Mouse (Mus musculus) forebrain, embryonic 14.5 days (tissue): ENCODE results near the gene Ppp4r1. TPM values are rescaled to one million over a fixed set of nuclear protein-coding genes. Genes with fewer than 3 reads are reported as not detected.

Experiments
- ATAC-seq: fragments of 200-750 bp; cut with Nextera tagmentation; 2 replicates; pipeline ENCODE4 v1.8.0; 2017; ENCODE audit warnings: mild to moderate bottlenecking, moderate library complexity
- DNase-seq: peaks from one replicate; pipeline ENCODE4 v3.0.0-alpha.2; 2015; ENCODE audit warnings: low spot score
- H3K27ac ChIP-seq: fragments of 300-500 bp; sonication (generic); 2 replicates; pipeline ENCODE4 v1.5.1; 2014; ENCODE audit warnings: low read depth, mild to moderate bottlenecking, control low read depth, low read length, moderate library complexity
- H3K27me3 ChIP-seq: fragments of 300-500 bp; sonication (generic); replicated peaks from 2 replicates; pipeline ENCODE4 v1.6.1; 2014; ENCODE audit warnings: low read length, control low read depth, mixed read lengths; ENCODE audit not compliant: control insufficient read depth, insufficient read depth
- H3K36me3 ChIP-seq: fragments of 300-500 bp; sonication (generic); 2 replicates; pipeline ENCODE4 v1.6.1; 2014; ENCODE audit warnings: low read length, control low read depth; ENCODE audit not compliant: control insufficient read depth, insufficient read depth
- H3K4me1 ChIP-seq: fragments of 300-500 bp; sonication (generic); 2 replicates; pipeline ENCODE4 v1.6.1; 2014; ENCODE audit warnings: antibody characterized with exemption, low read length, control low read depth; ENCODE audit not compliant: control insufficient read depth, insufficient read depth
- H3K4me2 ChIP-seq: fragments of 300-500 bp; sonication (generic); 2 replicates; pipeline ENCODE4 v1.6.1; 2014; ENCODE audit warnings: mild to moderate bottlenecking, control low read depth, low read length
- H3K4me3 ChIP-seq: fragments of 300-500 bp; sonication (generic); 2 replicates; pipeline ENCODE4 v1.5.1; 2014; ENCODE audit warnings: low read depth, low read length, control low read depth
- H3K9ac ChIP-seq: fragments of 300-500 bp; sonication (generic); 2 replicates; pipeline ENCODE4 v1.6.1; 2014; ENCODE audit warnings: mild to moderate bottlenecking, low read length, control low read depth, moderate library complexity
- H3K9me3 ChIP-seq: fragments of 300-500 bp; sonication (generic); replicated peaks from 2 replicates; pipeline ENCODE4 v1.6.1; 2016; ENCODE audit warnings: low read length, control low read depth, mixed read lengths; ENCODE audit not compliant: control insufficient read depth
- WGBS: fragments of 180-500 bp; shearing (Covaris S2); extraction: QIAGEN DNeasy Blood & Tissue Kit; methylation state at CpG from one replicate; pipeline ENCODE4 v1.1.7; 2014; 5-methylcytosine and 5-hydroxymethylcytosine counted together
- polyA plus RNA-seq: library from polyadenylated mRNA; unstranded; fragments of >200 nt; fragmentation: Nextera tagmentation; extraction: Ambion mirVana; gene quantifications from 2 replicates; pipeline ENCODE4 v1.2.1, GENCODE M21; 2014

Ppp4r1 gene
- polyA plus RNA-seq: 37.1 and 43.4 TPM in 2 replicates

GRCm38 (mm10) chr17:65782551-65783141, at the start of gene Ppp4r1:
TSS of gene Ppp4r1 (plus strand) at chr17:65782573.
- Histone ChIP-seq H3K27me3 (no peaks in the 10 kb centered on the region), H3K9ac (peak within 1 kb of the TSS; percentile 99), H3K36me3 (peaks cover 5% of the 10 kb centered on the region; the same call in 1 of the 2 replicates), H3K4me3 (peak within 1 kb of the TSS; percentile 93), H3K27ac (peak within 1 kb of the TSS; percentile 99), H3K9me3 (no peaks in the 10 kb centered on the region), H3K4me2 (peak within 1 kb of the TSS; percentile 70), H3K4me1 (peaks cover 13% of the 10 kb centered on the region)
- DNase-seq: peak; percentile 86
- under 1% methylated on average over 61 of the region's 81 CpGs for WGBS
- ATAC-seq: peak; percentile 85

GRCm38 (mm10) chr17:65732666-65733065, 49.7 kb upstream of the Ppp4r1 start:
- Histone ChIP-seq H3K4me1 (no peaks in the 10 kb centered on the region), H3K27me3 (no peaks in the 10 kb centered on the region), H3K4me3 (no peak overlapping the region), H3K4me2 (no peak overlapping the region), H3K27ac (no peak overlapping the region), H3K9ac (no peak overlapping the region), H3K9me3 (no peaks in the 10 kb centered on the region), H3K36me3 (no peaks in the 10 kb centered on the region)
- DNase-seq: no peak
- no peak for ATAC-seq
- 90% methylated on average over 4 of the region's 4 CpGs for WGBS

- ATAC-seq: no peak
Measured at GRCm38 (mm10) chr17:65735088-65735487, 47.3 kb upstream of the Ppp4r1 start.

GRCm38 (mm10) chr17:65737175-65737574, 45.2 kb upstream of the Ppp4r1 start:
- no peak overlapping the region for H3K27ac ChIP-seq
- no peaks in the 10 kb centered on the region for H3K27me3 ChIP-seq
- 84% methylated on average over 5 of the region's 5 CpGs for WGBS
- H3K4me1 ChIP-seq: peaks cover 7% of the 10 kb centered on the region; the same call in 1 of the 2 replicates
- no peak overlapping the region for H3K4me3 ChIP-seq
- H3K9me3 ChIP-seq: no peaks in the 10 kb centered on the region
- no peak for DNase-seq
- no peak overlapping the region for H3K4me2 ChIP-seq
- H3K36me3 ChIP-seq: no peaks in the 10 kb centered on the region
- ATAC-seq: no peak
- H3K9ac ChIP-seq: no peak overlapping the region

More at GRCm38 (mm10) chr17:65735088-65735487, 47.3 kb upstream of the Ppp4r1 start:
- Histone ChIP-seq H3K27ac (no peak overlapping the region), H3K4me1 (no peaks in the 10 kb centered on the region), H3K36me3 (no peaks in the 10 kb centered on the region), H3K4me2 (no peak overlapping the region), H3K9me3 (no peaks in the 10 kb centered on the region), H3K27me3 (no peaks in the 10 kb centered on the region), H3K4me3 (no peak overlapping the region), H3K9ac (no peak overlapping the region)
- WGBS: 93% methylated on average over 2 of the region's 2 CpGs
- no peak for DNase-seq

GRCm38 (mm10) chr17:65737622-65738021, 44.8 kb upstream of the Ppp4r1 start:
- no peak overlapping the region for H3K27ac ChIP-seq
- no peak for DNase-seq
- 91% methylated on average over 6 of the region's 6 CpGs for WGBS

GRCm38 (mm10) chr17:65739874-65740725, 42.3 kb upstream of the Ppp4r1 start:
- 92% methylated on average over 15 of the region's 15 CpGs for WGBS
- ATAC-seq: no peak
- H3K36me3 ChIP-seq: no peaks in the 10 kb centered on the region
- no peak overlapping the region for H3K27ac ChIP-seq
- H3K4me1 ChIP-seq: peaks cover 16% of the 10 kb centered on the region
- H3K4me3 ChIP-seq: no peak overlapping the region
- no peaks in the 10 kb centered on the region for H3K27me3 ChIP-seq
- DNase-seq: no peak
- no peak overlapping the region for H3K9ac ChIP-seq
- no peak overlapping the region for H3K4me2 ChIP-seq
- H3K9me3 ChIP-seq: no peaks in the 10 kb centered on the region

More at GRCm38 (mm10) chr17:65737622-65738021, 44.8 kb upstream of the Ppp4r1 start:
- no peaks in the 10 kb centered on the region for H3K27me3 ChIP-seq
- no peaks in the 10 kb centered on the region for H3K9me3 ChIP-seq
- no peak overlapping the region for H3K4me3 ChIP-seq
- H3K4me1 ChIP-seq: peaks cover 10% of the 10 kb centered on the region; the same call in 1 of the 2 replicates
- H3K36me3 ChIP-seq: no peaks in the 10 kb centered on the region
- no peak overlapping the region for H3K4me2 ChIP-seq
- ATAC-seq: no peak
- no peak overlapping the region for H3K9ac ChIP-seq

- peak; percentile 54 for DNase-seq
- Histone ChIP-seq H3K27ac (peak overlapping the region; percentile 59; the same call in 1 of the 2 replicates), H3K4me1 (peaks cover 16% of the 10 kb centered on the region), H3K27me3 (no peaks in the 10 kb centered on the region), H3K9ac (no peak overlapping the region), H3K36me3 (no peaks in the 10 kb centered on the region), H3K9me3 (no peaks in the 10 kb centered on the region), H3K4me2 (no peak overlapping the region), H3K4me3 (no peak overlapping the region)
- 85% methylated on average over 4 of the region's 4 CpGs for WGBS
- no peak for ATAC-seq
Measured at GRCm38 (mm10) chr17:65741565-65741964, 40.8 kb upstream of the Ppp4r1 start.

GRCm38 (mm10) chr17:65742245-65742905, 40.0 kb upstream of the Ppp4r1 start:
- Histone ChIP-seq H3K9ac (no peak overlapping the region), H3K4me3 (no peak overlapping the region), H3K4me1 (peaks cover 16% of the 10 kb centered on the region), H3K27ac (peak overlapping the region; percentile 59), H3K36me3 (no peaks in the 10 kb centered on the region), H3K9me3 (no peaks in the 10 kb centered on the region), H3K4me2 (no peak overlapping the region), H3K27me3 (no peaks in the 10 kb centered on the region)
- WGBS: 14% methylated on average over 10 of the region's 10 CpGs
- ATAC-seq: peak; percentile 88
- DNase-seq: peak; percentile 86
